In genomic region chr13:27553336-27553735, GRCm38 (mm10) we compare ENCODE assay signal across 26 mouse cellular contexts. TPM values are rescaled to one million over a fixed set of nuclear protein-coding genes. Genes with fewer than 3 reads are reported as not detected.
"Had no signal": no experiment of that assay in that cellular context is flagged by ENCODE, and none has a peak within 500 bp of the region (broad histone marks: within the 10 kb centered on the region; RNA-seq: fewer than 3 reads in every experiment).

No protein-coding gene starts in this region.

- DNase-seq: lung, adult 18-20 months; lung, embryonic 14.5 days; lung, postnatal 10 days; lung, postnatal 4 days; midbrain, embryonic 14.5 days; retina, postnatal 1 day; right cerebral cortex, adult 18-20 months; right cerebral cortex, postnatal 14 days; thymus, adult 2 months; thymus, postnatal 25 days; thymus, postnatal 4 days had no signal

RNA-seq across cellular contexts. Expression of gene Prl8a9, which starts 11.1 kb away (rescaled TPM):
- total RNA-seq: megakaryocyte, adult 5-6 weeks; megakaryocyte-erythroid progenitor cell, adult 5-6 weeks had no signal
- polyA plus RNA-seq: lung, embryonic 14.5 days; lung, embryonic 16.5 days; midbrain, embryonic 10.5 days; midbrain, embryonic 12.5 days; midbrain, embryonic 14.5 days; midbrain, embryonic 16.5 days; myocyte; neural tube, embryonic 11.5 days; neural tube, embryonic 13.5 days; neural tube, embryonic 15.5 days; spleen, adult 2 months; stomach, embryonic 15.5 days; stomach, postnatal 0 days; testis, adult 2 months; thymus, adult 2 months had no signal

RNA-seq across cellular contexts. Expression of gene Prl8a1, which starts 28.6 kb away (rescaled TPM):
- total RNA-seq: megakaryocyte, adult 5-6 weeks; megakaryocyte-erythroid progenitor cell, adult 5-6 weeks had no signal
- polyA plus RNA-seq: lung, embryonic 14.5 days; lung, embryonic 16.5 days; midbrain, embryonic 10.5 days; midbrain, embryonic 12.5 days; midbrain, embryonic 14.5 days; midbrain, embryonic 16.5 days; myocyte; neural tube, embryonic 11.5 days; neural tube, embryonic 13.5 days; neural tube, embryonic 15.5 days; spleen, adult 2 months; stomach, embryonic 15.5 days; stomach, postnatal 0 days; testis, adult 2 months; thymus, adult 2 months; urinary bladder, adult 2 months had no signal

RNA-seq across cellular contexts. Expression of gene Prl8a8, which starts 40.3 kb away (rescaled TPM):
- total RNA-seq: megakaryocyte, adult 5-6 weeks; megakaryocyte-erythroid progenitor cell, adult 5-6 weeks had no signal
- polyA plus RNA-seq: lung, embryonic 14.5 days; lung, embryonic 16.5 days; midbrain, embryonic 10.5 days; midbrain, embryonic 12.5 days; midbrain, embryonic 14.5 days; midbrain, embryonic 16.5 days; myocyte; neural tube, embryonic 11.5 days; neural tube, embryonic 13.5 days; neural tube, embryonic 15.5 days; spleen, adult 2 months; stomach, embryonic 15.5 days; stomach, postnatal 0 days; testis, adult 2 months; thymus, adult 2 months; urinary bladder, adult 2 months had no signal

RNA-seq across cellular contexts. Expression of gene Prl7b1, which starts 57.0 kb away (rescaled TPM):
- total RNA-seq: megakaryocyte, adult 5-6 weeks; megakaryocyte-erythroid progenitor cell, adult 5-6 weeks had no signal
- polyA plus RNA-seq: lung, embryonic 14.5 days; lung, embryonic 16.5 days; midbrain, embryonic 10.5 days; midbrain, embryonic 12.5 days; midbrain, embryonic 14.5 days; midbrain, embryonic 16.5 days; myocyte; neural tube, embryonic 11.5 days; neural tube, embryonic 13.5 days; neural tube, embryonic 15.5 days; spleen, adult 2 months; stomach, embryonic 15.5 days; stomach, postnatal 0 days; testis, adult 2 months; thymus, adult 2 months; urinary bladder, adult 2 months had no signal
